Mouse (Mus musculus): ENCODE measurements at regions not wholly inside any gene's neighbourhood (a gene's known extent, or its start where the extent isn't known, plus 50 kb on each side); places are given as distances from the start of the nearest gene placed in this dataset.

GRCm38 (mm10) chr5:77552081-77552480 is 144.2 kb upstream of the Igfbp7 start:
- TF ChIP-seq EP300 (optimal IDR thresholded peaks at IDR 0.05) = no peak
- TF ChIP-seq CTCF (IDR thresholded peaks at IDR 0.05; ENCODE audit: low read depth) = no peak
